Mouse (Mus musculus): Measurements from ENCODE around the gene Cxcl17. TPM values are rescaled to one million over a fixed set of nuclear protein-coding genes. Genes with fewer than 3 reads are reported as not detected.

Gene Cxcl17
- not detected in 2 replicates for polyA plus RNA-seq (2012; rRNA removed)

GRCm38 (mm10) chr7:25412833-25413441 lies at the start of gene Cxcl17:
TSS of gene Cxcl17 (minus strand) at chr7:25412886.

GRCm38 (mm10) chr7:25398610-25399009 lies 14.1 kb downstream of the Cxcl17 start, which contains the start of gene Lipe:
TSS of gene Lipe (minus strand) at chr7:25398710.

GRCm38 (mm10) chr7:25369058-25369749 lies 43.5 kb downstream of the Cxcl17 start, which contains the start of gene Cnfn:
TSS of gene Cnfn (minus strand) at chr7:25369724.

Other genes with a start within 250 kb of the Cxcl17 start
- 21.3 and 25.0 TPM in 2 replicates for gene Pou2f2, start 233.2 kb downstream of the Cxcl17 start, polyA plus RNA-seq (2012; rRNA removed)
- 11.0 and 15.1 TPM in 2 replicates for gene Dedd2, start 192.3 kb downstream of the Cxcl17 start, polyA plus RNA-seq (2012; rRNA removed)
- gene Zfp526, start 191.5 kb downstream of the Cxcl17 start, polyA plus RNA-seq (2012; rRNA removed), result 9.4 and 9.7 TPM in 2 replicates
- gene Gsk3a, start 175.0 kb downstream of the Cxcl17 start, polyA plus RNA-seq (2012; rRNA removed), result 105 and 132 TPM in 2 replicates
- 39.9 and 44.0 TPM in 2 replicates for gene Erf, start 162.1 kb downstream of the Cxcl17 start, polyA plus RNA-seq (2012; rRNA removed)
- 107 and 115 TPM in 2 replicates for gene Cic, start 145.2 kb downstream of the Cxcl17 start, polyA plus RNA-seq (2012; rRNA removed)
- 263 and 326 TPM in 2 replicates for gene Pafah1b3, start 114.9 kb downstream of the Cxcl17 start, polyA plus RNA-seq (2012; rRNA removed)
- gene Prr19, start 111.5 kb downstream of the Cxcl17 start, polyA plus RNA-seq (2012; rRNA removed), result 0.59 and 1.0 TPM in 2 replicates
- gene Tmem145, start 106.8 kb downstream of the Cxcl17 start, polyA plus RNA-seq (2012; rRNA removed), result 21.0 and 33.4 TPM in 2 replicates
- 36.0 and 37.9 TPM in 2 replicates for gene Megf8, start 95.7 kb downstream of the Cxcl17 start, polyA plus RNA-seq (2012; rRNA removed)
- gene Cnfn, start 43.2 kb downstream of the Cxcl17 start, polyA plus RNA-seq (2012; rRNA removed), result not detected in 2 replicates
- 4.6 and 7.7 TPM in 2 replicates for gene Lipe, start 14.2 kb downstream of the Cxcl17 start, polyA plus RNA-seq (2012; rRNA removed)
- 0.61 and 1.2 TPM in 2 replicates for gene Ceacam1, start 64.7 kb upstream of the Cxcl17 start, polyA plus RNA-seq (2012; rRNA removed)
- not detected in 2 replicates for gene Ceacam2, start 127.0 kb upstream of the Cxcl17 start, polyA plus RNA-seq (2012; rRNA removed)
- not detected in 2 replicates for gene Erich4, start 203.0 kb upstream of the Cxcl17 start, polyA plus RNA-seq (2012; rRNA removed)
- gene Dmac2, start 206.5 kb upstream of the Cxcl17 start, polyA plus RNA-seq (2012; rRNA removed), result 22.3 and 31.2 TPM in 2 replicates
- gene B3gnt8, start 213.8 kb upstream of the Cxcl17 start, polyA plus RNA-seq (2012; rRNA removed), result 1.4 and 1.6 TPM in 2 replicates
- gene Bckdha, start 246.1 kb upstream of the Cxcl17 start, polyA plus RNA-seq (2012; rRNA removed), result 31.3 and 48.1 TPM in 2 replicates
- 45.5 and 45.7 TPM in 2 replicates for gene Exosc5, start 246.3 kb upstream of the Cxcl17 start, polyA plus RNA-seq (2012; rRNA removed)